Mouse (Mus musculus): ENCODE measurements around the gene Ftsj3. TPM values are rescaled to one million over a fixed set of nuclear protein-coding genes. Genes with fewer than 3 reads are reported as not detected.

The Ftsj3 gene
- total and polyA plus RNA-seq, 2 experiments from 2014 or later: 23.1 to 32.7 TPM

- Histone ChIP-seq H3K9me3 (replicated peaks; ENCODE audit: control insufficient read depth, low read length) (no peaks in the 10 kb centered on the region), H3K9ac (replicated peaks; ENCODE audit: low read depth, low read length) (no peak overlapping the region), H3K4me2 (ENCODE audit: low read depth, low read length) (no peak overlapping the region), H3K27ac (ENCODE audit: low read depth) (no peak overlapping the region), H3K36me3 (replicated peaks; ENCODE audit: control insufficient read depth, insufficient read depth, low read length) (no peaks in the 10 kb centered on the region), H3K4me1 (ENCODE audit: control insufficient read depth, insufficient read depth) (no peaks in the 10 kb centered on the region), H3K27me3 (ENCODE audit: control insufficient read depth, insufficient read depth, low read length) (no peaks in the 10 kb centered on the region), H3K4me3 (ENCODE audit: low read depth, low read length) (no peak overlapping the region)
- DNase-seq (ENCODE audit: low spot score): no peak
- no peak for TF ChIP-seq CTCF (IDR thresholded peaks at IDR 0.05; ENCODE audit: low read depth)
- no peak for TF ChIP-seq EP300 (IDR thresholded peaks at IDR 0.05; ENCODE audit: low read depth)
- no peak for ATAC-seq (ENCODE audit: insufficient read depth, low read depth)
- 87% methylated on average over 5 of the region's 5 CpGs for WGBS
Observed at GRCm38 (mm10) chr11:106290376-106290775, 34.5 kb upstream of the Ftsj3 start.

DNA sequence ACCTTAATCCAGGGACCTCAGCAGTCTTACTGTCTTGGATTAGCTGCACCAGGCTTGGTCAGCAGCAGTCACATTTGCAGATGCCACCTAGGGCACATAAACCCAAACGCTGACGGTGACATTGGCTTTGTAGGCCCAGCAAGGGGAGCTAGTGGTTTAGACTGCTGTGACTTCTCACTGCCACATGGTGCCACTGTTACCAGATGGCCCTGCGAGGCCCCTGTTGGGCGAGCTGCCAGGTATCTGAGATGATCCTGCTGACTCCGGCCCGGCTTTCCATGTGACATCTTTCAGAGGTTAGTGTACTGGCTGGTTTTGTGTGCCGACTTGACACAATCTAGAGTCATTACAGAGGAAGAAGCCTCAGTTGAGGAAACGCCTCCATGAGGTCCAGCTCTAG lies 33.5 kb upstream of the Ftsj3 start:
- H3K27ac ChIP-seq (ENCODE audit: low read depth): no peak overlapping the region
- H3K4me1 ChIP-seq (ENCODE audit: control insufficient read depth, insufficient read depth): no peaks in the 10 kb centered on the region
- peak; percentile 89 for DNase-seq (ENCODE audit: low spot score)

GRCm38 (mm10) chr11:106286987-106287386 lies 31.1 kb upstream of the Ftsj3 start:
- Histone ChIP-seq H3K27ac (ENCODE audit: low read depth) (no peak overlapping the region), H3K36me3 (replicated peaks; ENCODE audit: control insufficient read depth, insufficient read depth, low read length) (no peaks in the 10 kb centered on the region), H3K4me3 (ENCODE audit: low read depth, low read length) (no peak overlapping the region), H3K27me3 (ENCODE audit: control insufficient read depth, insufficient read depth, low read length) (no peaks in the 10 kb centered on the region), H3K4me2 (ENCODE audit: low read depth, low read length) (no peak overlapping the region), H3K9me3 (replicated peaks; ENCODE audit: control insufficient read depth, low read length) (no peaks in the 10 kb centered on the region), H3K4me1 (ENCODE audit: control insufficient read depth, insufficient read depth) (no peaks in the 10 kb centered on the region), H3K9ac (replicated peaks; ENCODE audit: low read depth, low read length) (no peak overlapping the region)
- DNase-seq (ENCODE audit: low spot score) (no peak), ATAC-seq (ENCODE audit: insufficient read depth, low read depth) (no peak)
- TF ChIP-seq CTCF (IDR thresholded peaks at IDR 0.05; ENCODE audit: low read depth) (no peak), EP300 (IDR thresholded peaks at IDR 0.05; ENCODE audit: low read depth) (no peak)
- WGBS: 63% methylated on average over 11 of the region's 11 CpGs

More for the DNA sequence above, 33.5 kb upstream of the Ftsj3 start:
- 19% methylated on average over 8 of the region's 8 CpGs for WGBS
- TF ChIP-seq EP300 (IDR thresholded peaks at IDR 0.05; ENCODE audit: low read depth): no peak
- peak; percentile 70 for TF ChIP-seq CTCF (IDR thresholded peaks at IDR 0.05; ENCODE audit: low read depth)
- H3K36me3 ChIP-seq (replicated peaks; ENCODE audit: control insufficient read depth, insufficient read depth, low read length): no peaks in the 10 kb centered on the region
- H3K9ac ChIP-seq (replicated peaks; ENCODE audit: low read depth, low read length): no peak overlapping the region
- no peak overlapping the region for H3K4me3 ChIP-seq (ENCODE audit: low read depth, low read length)
- no peaks in the 10 kb centered on the region for H3K27me3 ChIP-seq (ENCODE audit: control insufficient read depth, insufficient read depth, low read length)
- H3K4me2 ChIP-seq (ENCODE audit: low read depth, low read length): no peak overlapping the region
- peak; percentile 90 for ATAC-seq (ENCODE audit: insufficient read depth, low read depth)
- no peaks in the 10 kb centered on the region for H3K9me3 ChIP-seq (replicated peaks; ENCODE audit: control insufficient read depth, low read length)

GRCm38 (mm10) chr11:106286206-106286605 lies 30.3 kb upstream of the Ftsj3 start:
- H3K36me3 ChIP-seq (replicated peaks; ENCODE audit: control insufficient read depth, insufficient read depth, low read length): no peaks in the 10 kb centered on the region
- TF ChIP-seq CTCF (IDR thresholded peaks at IDR 0.05; ENCODE audit: low read depth) (no peak), EP300 (IDR thresholded peaks at IDR 0.05; ENCODE audit: low read depth) (no peak)
- no peak overlapping the region for H3K9ac ChIP-seq (replicated peaks; ENCODE audit: low read depth, low read length)
- ATAC-seq (ENCODE audit: insufficient read depth, low read depth) (no peak), DNase-seq (ENCODE audit: low spot score) (no peak)
- H3K9me3 ChIP-seq (replicated peaks; ENCODE audit: control insufficient read depth, low read length): no peaks in the 10 kb centered on the region
- no peaks in the 10 kb centered on the region for H3K4me1 ChIP-seq (ENCODE audit: control insufficient read depth, insufficient read depth)
- H3K27me3 ChIP-seq (ENCODE audit: control insufficient read depth, insufficient read depth, low read length): no peaks in the 10 kb centered on the region
- WGBS: 65% methylated on average over 7 of the region's 7 CpGs
- no peak overlapping the region for H3K4me3 ChIP-seq (ENCODE audit: low read depth, low read length)
- H3K27ac ChIP-seq (ENCODE audit: low read depth): no peak overlapping the region
- H3K4me2 ChIP-seq (ENCODE audit: low read depth, low read length): no peak overlapping the region

DNA sequence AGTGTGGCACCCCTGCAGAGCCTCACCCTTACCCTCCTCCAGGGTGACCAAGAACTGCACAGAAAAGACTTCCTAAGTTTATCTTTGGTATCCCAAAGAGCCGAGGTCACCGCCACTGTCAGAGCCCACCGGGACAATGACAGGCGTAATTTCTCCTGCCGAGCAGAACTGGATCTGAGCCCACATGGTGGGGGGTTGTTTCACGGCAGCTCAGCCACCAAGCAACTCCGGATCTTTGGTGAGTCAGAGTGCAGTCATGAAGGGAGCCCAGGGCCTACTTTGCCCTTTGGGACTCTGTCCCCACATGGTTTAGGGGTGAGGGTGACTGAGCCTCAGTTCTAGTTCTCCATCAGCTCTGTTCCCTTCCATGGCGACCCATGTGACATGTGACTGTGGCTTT lies 28.2 kb upstream of the Ftsj3 start:
- Histone ChIP-seq H3K27me3 (ENCODE audit: control insufficient read depth, insufficient read depth, low read length) (no peaks in the 10 kb centered on the region), H3K4me2 (ENCODE audit: low read depth, low read length) (no peak overlapping the region), H3K36me3 (replicated peaks; ENCODE audit: control insufficient read depth, insufficient read depth, low read length) (no peaks in the 10 kb centered on the region), H3K4me3 (ENCODE audit: low read depth, low read length) (no peak overlapping the region), H3K9me3 (replicated peaks; ENCODE audit: control insufficient read depth, low read length) (no peaks in the 10 kb centered on the region), H3K4me1 (ENCODE audit: control insufficient read depth, insufficient read depth) (no peaks in the 10 kb centered on the region), H3K27ac (ENCODE audit: low read depth) (no peak overlapping the region), H3K9ac (replicated peaks; ENCODE audit: low read depth, low read length) (no peak overlapping the region)
- WGBS: 49% methylated on average over 8 of the region's 8 CpGs
- no peak for TF ChIP-seq CTCF (IDR thresholded peaks at IDR 0.05; ENCODE audit: low read depth)
- no peak for TF ChIP-seq EP300 (IDR thresholded peaks at IDR 0.05; ENCODE audit: low read depth)
- DNase-seq (ENCODE audit: low spot score): no peak
- no peak for ATAC-seq (ENCODE audit: insufficient read depth, low read depth)

DNA sequence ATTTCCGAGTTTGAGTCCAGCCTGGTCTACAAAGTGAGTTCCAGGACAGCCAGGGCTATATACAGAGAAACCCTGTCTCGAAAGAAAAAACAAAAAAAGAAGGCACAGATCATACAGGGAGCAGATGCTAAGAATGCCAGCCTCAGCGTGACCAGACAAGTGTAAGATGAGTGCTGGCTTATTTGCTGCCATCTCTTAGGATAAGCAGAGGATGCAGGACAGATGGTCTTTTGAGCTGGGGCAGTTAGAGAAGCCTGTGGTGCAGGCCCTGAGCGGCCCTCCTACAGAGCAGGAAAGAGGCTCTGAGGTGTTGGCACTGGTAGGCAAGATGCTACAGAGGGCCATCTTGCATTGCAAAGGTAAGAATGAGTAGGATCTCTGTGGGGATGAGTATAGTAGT lies 27.5 kb upstream of the Ftsj3 start:
- H3K4me1 ChIP-seq (ENCODE audit: control insufficient read depth, insufficient read depth): no peaks in the 10 kb centered on the region
- 79% methylated on average over 4 of the region's 4 CpGs for WGBS
- no peak overlapping the region for H3K9ac ChIP-seq (replicated peaks; ENCODE audit: low read depth, low read length)

More for the DNA sequence above, 27.5 kb upstream of the Ftsj3 start:
- H3K27ac ChIP-seq (ENCODE audit: low read depth): no peak overlapping the region
- no peaks in the 10 kb centered on the region for H3K36me3 ChIP-seq (replicated peaks; ENCODE audit: control insufficient read depth, insufficient read depth, low read length)
- H3K9me3 ChIP-seq (replicated peaks; ENCODE audit: control insufficient read depth, low read length): no peaks in the 10 kb centered on the region
- no peak for ATAC-seq (ENCODE audit: insufficient read depth, low read depth)
- no peak for DNase-seq (ENCODE audit: low spot score)
- no peak overlapping the region for H3K4me2 ChIP-seq (ENCODE audit: low read depth, low read length)
- TF ChIP-seq CTCF (IDR thresholded peaks at IDR 0.05; ENCODE audit: low read depth) (no peak), EP300 (IDR thresholded peaks at IDR 0.05; ENCODE audit: low read depth) (no peak)
- H3K4me3 ChIP-seq (ENCODE audit: low read depth, low read length): no peak overlapping the region
- 0 out of 2 replicates have a peak, but pooled peaks cover 1% of the 10 kb centered on the region for H3K27me3 ChIP-seq (ENCODE audit: control insufficient read depth, insufficient read depth, low read length)

Measured in heart, postnatal 0 days (tissue).